Mouse (Mus musculus) hindlimb bud, embryonic 11.5 days (tissue): ENCODE results near the gene Fbxl14.
"Not testable (repeated sequence)": the region's sequence is repeated elsewhere in the genome, so short reads cannot be mapped to it uniquely, and the experiment has no call there.

Experiments used
- DNase-seq: peaks from one replicate; pipeline ENCODE4 v3.0.0-alpha.2; 2012; ENCODE audit warnings: low read depth, low spot score; ENCODE audit errors: extremely low spot score

Fbxl14 gene

GRCm38 (mm10) chr6:119467785-119468059 is 11.7 kb upstream of the Fbxl14 start:
- DNase-seq, result no peak

- DNase-seq, result no peak
These were observed 8.7 kb upstream of the Fbxl14 start for GRCm38 (mm10) chr6:119470777-119471176.

DNA sequence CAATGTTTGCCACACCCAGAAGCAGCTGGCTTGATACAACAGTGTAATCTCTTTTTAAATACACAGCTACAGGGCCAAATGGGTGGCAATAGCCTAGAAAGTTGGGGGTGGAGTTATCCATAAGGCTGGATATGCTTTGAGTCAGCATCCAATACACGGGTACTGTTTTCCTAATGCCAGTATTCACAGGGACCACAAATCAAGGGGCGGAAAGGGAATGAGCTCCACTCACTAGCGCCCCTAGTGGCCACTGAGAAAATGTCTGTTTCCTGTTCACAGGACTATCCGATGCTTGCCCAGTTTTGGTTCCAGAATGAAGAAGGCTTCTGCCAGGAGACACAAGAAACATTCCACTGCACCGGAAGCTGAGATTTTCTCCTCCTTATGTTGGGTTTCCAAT is 7.3 kb upstream of the Fbxl14 start:
- no peak for DNase-seq

DNA sequence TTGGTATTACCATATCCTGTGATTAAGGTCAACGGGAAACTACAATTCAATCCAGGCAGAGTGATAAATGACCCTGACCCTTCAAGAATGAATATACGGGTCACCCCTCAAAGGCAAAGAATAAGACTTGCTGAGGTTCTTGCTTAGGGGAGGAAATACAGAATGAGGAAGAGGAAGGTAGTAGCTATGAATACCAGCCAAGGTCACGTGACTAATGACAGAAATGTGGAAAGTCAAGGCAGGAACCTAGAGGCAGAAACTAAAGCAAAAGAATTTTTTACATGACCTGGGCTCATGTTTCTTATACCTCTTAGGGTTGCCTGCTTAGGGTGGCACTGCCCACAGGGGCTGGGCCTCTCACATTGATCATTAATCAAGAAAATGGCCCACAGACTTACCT is 6.8 kb upstream of the Fbxl14 start:
- no peak for DNase-seq

GRCm38 (mm10) chr6:119473446-119473845 is 6.0 kb upstream of the Fbxl14 start:
- DNase-seq, result no peak

- no peak for DNase-seq
These were observed 5.5 kb upstream of the Fbxl14 start for GRCm38 (mm10) chr6:119473992-119474391.

DNA sequence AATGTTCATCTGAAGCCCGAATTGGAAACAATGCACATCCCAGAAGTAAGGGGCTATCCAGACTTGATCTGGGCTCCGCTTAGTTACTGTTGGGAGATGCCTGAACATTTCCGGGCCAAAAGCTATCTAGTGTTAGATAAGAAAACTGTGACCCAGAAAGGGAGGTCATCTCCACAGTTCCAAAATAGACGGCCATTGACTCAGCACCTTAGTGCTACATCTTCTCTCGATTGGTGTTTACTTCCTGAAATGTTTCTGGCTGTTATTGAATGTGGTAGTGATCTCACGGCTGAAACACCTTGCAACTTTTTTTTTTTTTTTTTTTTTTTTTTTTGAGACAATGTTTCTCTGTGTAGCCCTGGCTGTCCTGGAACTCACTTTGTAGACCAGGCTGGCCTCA is 3.5 kb upstream of the Fbxl14 start:
- DNase-seq, result no peak

DNA sequence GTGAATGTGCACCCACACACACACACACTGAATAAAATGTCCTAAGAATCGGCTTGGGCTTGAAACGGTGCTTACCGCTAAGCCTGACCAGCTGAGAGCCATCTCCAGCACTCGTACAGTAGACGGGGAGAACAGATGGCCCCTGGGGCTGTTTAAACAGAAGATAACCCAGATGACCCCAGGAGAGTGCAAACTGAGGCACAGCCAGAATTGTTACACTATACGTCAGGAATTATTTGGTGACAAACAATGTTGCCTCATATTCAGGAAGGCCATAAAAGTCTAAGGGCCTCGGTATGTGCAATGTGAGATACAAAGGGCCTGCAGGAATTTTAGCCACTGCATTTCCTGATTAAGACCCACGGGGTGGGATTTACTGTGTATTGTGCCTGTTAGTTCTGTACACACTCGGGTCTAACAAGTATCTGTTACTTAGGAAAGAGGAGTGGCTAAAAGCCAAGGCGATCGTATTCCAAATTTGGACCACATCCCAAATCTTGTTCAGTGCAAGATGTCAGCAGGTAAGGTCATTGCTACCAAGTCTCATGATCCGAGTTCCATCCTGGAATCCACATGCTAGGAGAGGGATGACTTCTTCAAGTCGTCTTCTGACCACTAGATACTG is 1.7 kb upstream of the Fbxl14 start:
- DNase-seq, result no peak

DNA sequence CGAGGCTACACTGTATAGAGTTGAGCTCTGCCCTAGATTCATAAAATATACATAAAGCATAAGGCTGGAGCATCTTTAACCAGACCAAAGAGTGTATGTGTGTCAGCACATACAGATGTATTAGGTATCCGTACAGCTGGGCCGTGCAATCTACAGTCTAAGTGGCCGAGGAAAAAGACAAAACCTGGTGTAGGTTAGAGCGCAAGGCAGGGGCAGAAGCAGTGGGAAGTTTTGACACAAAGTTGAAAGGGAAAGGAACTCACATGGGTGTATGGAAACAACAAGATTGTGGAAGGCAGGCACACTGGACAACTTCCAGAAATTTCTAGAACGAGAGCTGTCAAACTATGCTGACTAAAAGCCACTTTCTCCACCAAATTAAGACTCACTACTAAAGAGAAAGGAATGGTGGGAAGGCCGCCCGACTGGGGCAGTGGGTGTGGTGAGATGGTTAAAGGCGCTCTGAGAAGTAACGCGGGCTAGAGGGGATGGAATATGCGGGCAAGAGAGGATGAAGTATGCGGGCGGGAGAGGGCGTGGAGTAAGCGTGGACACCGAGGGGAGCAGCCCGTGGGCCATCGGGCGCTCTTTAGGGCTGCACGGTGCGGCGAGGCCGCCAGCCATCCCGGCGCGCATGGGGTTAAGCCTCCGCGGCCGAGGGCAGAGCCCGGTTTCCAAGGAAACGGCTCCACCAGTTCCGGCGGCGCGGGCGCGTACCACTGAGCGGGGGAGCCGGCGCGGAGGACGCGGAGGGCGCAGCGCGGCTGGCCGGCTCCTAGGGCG is 717 bp upstream of the Fbxl14 start:
- DNase-seq, result peak; percentile 56

DNA sequence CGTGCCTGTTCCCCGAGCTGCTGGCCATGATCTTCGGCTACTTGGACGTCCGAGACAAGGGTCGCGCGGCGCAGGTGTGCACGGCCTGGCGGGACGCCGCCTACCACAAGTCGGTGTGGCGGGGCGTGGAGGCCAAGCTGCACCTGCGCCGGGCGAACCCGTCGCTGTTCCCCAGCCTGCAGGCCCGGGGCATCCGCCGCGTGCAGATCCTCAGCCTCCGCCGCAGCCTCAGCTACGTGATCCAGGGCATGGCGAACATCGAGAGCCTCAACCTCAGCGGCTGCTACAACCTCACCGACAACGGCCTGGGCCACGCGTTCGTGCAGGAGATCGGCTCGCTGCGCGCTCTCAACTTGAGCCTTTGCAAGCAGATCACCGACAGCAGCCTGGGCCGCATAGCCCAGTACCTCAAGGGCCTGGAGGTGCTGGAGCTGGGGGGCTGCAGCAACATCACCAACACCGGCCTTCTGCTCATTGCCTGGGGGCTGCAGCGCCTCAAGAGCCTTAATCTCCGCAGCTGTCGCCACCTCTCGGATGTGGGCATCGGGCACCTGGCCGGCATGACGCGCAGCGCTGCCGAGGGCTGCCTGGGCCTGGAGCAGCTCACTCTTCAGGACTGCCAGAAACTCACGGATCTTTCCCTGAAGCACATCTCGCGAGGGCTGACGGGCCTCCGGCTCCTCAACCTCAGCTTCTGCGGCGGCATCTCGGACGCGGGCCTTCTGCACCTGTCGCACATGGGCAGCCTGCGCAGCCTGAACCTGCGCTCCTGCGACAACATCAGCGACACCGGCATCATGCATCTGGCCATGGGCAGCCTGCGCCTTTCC is 623 bp downstream of the Fbxl14 start:
- DNase-seq, result no peak

GRCm38 (mm10) chr6:119480706-119481331 is 1.4 kb downstream of the Fbxl14 start:
- no peak for DNase-seq

DNA sequence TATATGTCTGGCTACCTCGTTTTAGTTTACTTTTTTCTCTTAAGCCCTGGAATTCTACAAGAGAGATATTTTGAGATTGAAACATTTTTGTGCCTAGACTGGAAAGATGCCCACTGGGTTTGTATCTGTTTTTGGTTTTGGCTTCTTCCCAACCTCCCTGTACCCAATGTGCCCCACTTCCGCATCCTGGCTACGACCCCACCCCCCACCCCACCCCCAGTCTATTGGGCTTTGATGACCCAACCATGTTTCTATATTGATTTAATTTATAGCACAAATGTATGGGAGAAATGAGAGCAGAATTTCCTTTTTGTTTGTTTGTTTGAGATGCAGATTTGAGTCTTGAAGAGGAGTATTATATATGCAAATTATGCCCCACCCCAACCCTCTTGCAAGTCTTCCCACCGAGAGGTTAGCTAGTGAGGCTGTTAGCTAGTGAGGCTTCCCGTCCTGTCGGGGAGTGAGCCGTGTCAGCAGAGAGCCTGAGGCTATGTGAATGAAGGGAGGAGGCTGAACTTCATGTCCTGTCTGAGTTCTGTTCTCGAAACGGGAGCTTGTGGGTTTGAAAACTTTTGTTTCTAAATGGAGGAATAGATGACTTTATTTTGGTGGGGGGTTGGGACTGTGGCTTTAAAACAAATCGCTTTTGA is 2.4 kb downstream of the Fbxl14 start:
- not testable (repeated sequence) for DNase-seq

- DNase-seq, result no peak
These were observed 3.6 kb downstream of the Fbxl14 start for GRCm38 (mm10) chr6:119482958-119483600.

GRCm38 (mm10) chr6:119485486-119485885 is 6.0 kb downstream of the Fbxl14 start:
- no peak for DNase-seq

- DNase-seq, result no peak
These were observed 7.1 kb downstream of the Fbxl14 start for GRCm38 (mm10) chr6:119486381-119487084.

DNA sequence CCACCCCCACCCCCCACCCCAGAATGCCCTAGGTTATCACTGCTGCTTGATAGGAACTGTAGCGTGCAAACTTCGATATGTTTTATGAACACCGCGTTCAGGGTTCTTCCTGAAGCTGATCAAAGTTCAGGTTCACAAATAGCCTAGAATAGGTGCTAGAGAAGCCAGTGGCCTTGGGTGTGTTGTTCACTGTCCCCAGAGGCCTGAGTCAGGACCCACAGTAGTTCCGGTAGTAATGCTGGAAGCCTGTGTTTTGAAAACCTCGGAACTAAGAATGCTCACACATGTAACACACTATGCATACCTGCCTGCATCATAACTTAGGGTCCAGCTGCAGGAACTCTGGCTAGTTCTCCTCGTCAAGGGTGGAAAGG is 7.6 kb downstream of the Fbxl14 start:
- DNase-seq, result no peak

DNA sequence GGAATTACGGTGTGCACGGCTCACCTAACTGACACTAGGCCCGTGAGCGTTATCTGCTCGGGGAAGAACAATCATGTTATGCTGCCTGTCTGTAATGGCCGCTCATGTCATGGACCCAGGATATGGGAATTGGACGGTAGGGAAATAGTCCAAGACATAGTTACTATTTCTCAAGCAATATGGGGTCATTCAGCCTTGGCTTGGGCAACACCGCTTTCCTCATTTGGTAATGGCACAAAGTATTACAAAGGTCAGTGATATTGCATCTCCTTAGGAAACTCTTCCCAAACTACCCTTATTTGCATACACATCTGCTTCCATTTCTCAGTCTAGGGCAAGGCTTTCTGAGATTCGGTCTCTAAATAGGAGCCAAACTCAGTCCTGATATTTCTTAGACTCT is 8.2 kb downstream of the Fbxl14 start:
- no peak for DNase-seq

- DNase-seq, result peak; percentile 73
These were observed 10.3 kb downstream of the Fbxl14 start for GRCm38 (mm10) chr6:119489765-119490164.

DNA sequence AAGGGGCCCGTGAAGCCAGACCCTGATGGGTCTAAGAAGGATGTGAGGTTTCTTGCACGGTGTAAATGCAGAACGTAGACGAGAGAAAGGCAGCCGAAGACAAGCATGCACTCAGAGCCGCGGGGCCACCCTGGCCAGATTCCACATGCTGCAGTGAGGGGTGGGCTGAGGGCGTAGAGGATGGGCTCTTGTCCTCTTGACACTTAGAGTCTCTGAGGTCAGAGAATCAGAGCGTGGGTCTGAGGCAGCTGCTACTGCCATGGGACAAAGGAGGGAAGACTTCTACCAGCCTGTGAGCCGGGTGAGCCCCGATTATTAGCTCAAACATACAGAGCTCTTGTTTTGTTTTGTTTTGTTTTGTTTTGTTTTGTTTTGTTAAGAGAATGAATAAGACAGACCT is 11.1 kb downstream of the Fbxl14 start:
- no peak for DNase-seq

DNA sequence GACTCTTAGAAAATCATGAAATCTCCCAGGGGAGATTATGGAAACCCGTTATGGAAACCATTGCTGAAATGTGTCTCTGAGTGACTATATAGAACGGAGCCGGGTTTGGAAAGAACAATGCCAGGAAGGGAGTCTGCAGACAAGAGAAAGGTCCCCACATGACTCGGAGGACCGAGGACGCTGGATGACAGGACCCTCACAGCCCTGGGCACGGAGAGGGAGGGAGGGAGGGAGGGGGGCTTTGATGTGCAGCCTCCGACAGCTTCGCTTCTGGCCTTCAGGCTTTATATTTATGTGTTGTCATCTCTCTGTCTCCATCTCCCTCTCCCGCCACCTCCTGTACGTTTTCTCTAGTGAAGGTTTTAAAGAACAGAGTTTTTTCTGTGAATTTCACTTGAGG is 11.5 kb downstream of the Fbxl14 start:
- DNase-seq, result no peak
